Comparison of ENCODE assay signal across 33 mouse cellular contexts in genomic region chr1:78566963-78567362, GRCm38 (mm10). TPM values are rescaled to one million over a fixed set of nuclear protein-coding genes. Genes with fewer than 3 reads are reported as not detected.
DNase-seq lines count a peak whose midpoint lies in the region; ATAC-seq lines count a peak whose summit lies in the region.
"Had no signal": no experiment of that assay in that cellular context is flagged by ENCODE, and none has a peak within 500 bp of the region (broad histone marks: within the 10 kb centered on the region; RNA-seq: fewer than 3 reads in every experiment).

No protein-coding gene starts in this region.

- H3K4me2 ChIP-seq in heart, embryonic 11.5 days: 0 out of 2 replicates have a peak overlapping the region, but pooled peaks have one; percentile 16
- no peak overlapping the region for H3K4me2 ChIP-seq in heart, embryonic 16.5 days (ENCODE audit: low read depth, low read length)
- H3K4me2 ChIP-seq in hindbrain, embryonic 14.5 days (replicated peaks): no peak overlapping the region
- H3K4me2 ChIP-seq in midbrain, embryonic 16.5 days (ENCODE audit: low read length): no peak overlapping the region
- H3K4me2 ChIP-seq: intestine, embryonic 15.5 days; liver, embryonic 11.5 days; lung, embryonic 15.5 days; midbrain, embryonic 11.5 days; neural tube, embryonic 12.5 days had no signal

- H3K4me1 ChIP-seq in heart, embryonic 11.5 days (ENCODE audit: control insufficient read depth, insufficient read depth, low read length): peaks cover 9% of the 10 kb centered on the region
- H3K4me1 ChIP-seq in heart, embryonic 16.5 days (ENCODE audit: control insufficient read depth, insufficient read depth, low read length): peaks cover 19% of the 10 kb centered on the region
- peaks cover 22% of the 10 kb centered on the region for H3K4me1 ChIP-seq in embryonic facial prominence, embryonic 10.5 days
- H3K4me1 ChIP-seq in hindbrain, embryonic 14.5 days (replicated peaks; ENCODE audit: control insufficient read depth, insufficient read depth, low read length): no peaks in the 10 kb centered on the region
- H3K4me1 ChIP-seq in midbrain, embryonic 16.5 days (ENCODE audit: control insufficient read depth, insufficient read depth, low read length): no peaks in the 10 kb centered on the region
- H3K4me1 ChIP-seq: intestine, embryonic 15.5 days; lung, embryonic 15.5 days; neural tube, embryonic 12.5 days had no signal

- 40% methylated on average over 2 of the region's 2 CpGs for WGBS in heart, embryonic 11.5 days (ENCODE audit: insufficient replicate concordance)
- 45% methylated on average over 2 of the region's 2 CpGs for WGBS in heart, embryonic 16.5 days
- 61% methylated on average over 2 of the region's 2 CpGs for WGBS in embryonic facial prominence, embryonic 10.5 days
- 68% methylated on average over 2 of the region's 2 CpGs for WGBS in hindbrain, embryonic 14.5 days
- 53% methylated on average over 2 of the region's 2 CpGs for WGBS in midbrain, embryonic 16.5 days

- 0 out of 2 replicates have a peak overlapping the region, but pooled peaks have one; percentile 51 for H3K27ac ChIP-seq in heart, embryonic 11.5 days (ENCODE audit: low read depth, low read length)
- peak overlapping the region; percentile 91 for H3K27ac ChIP-seq in heart, embryonic 16.5 days (ENCODE audit: low read length)
- peak overlapping the region; percentile 76; the same call in 1 of the 2 replicates for H3K27ac ChIP-seq in embryonic facial prominence, embryonic 10.5 days (replicated peaks)
- H3K27ac ChIP-seq in hindbrain, embryonic 14.5 days: no peak overlapping the region
- H3K27ac ChIP-seq in midbrain, embryonic 16.5 days (ENCODE audit: low read length): no peak overlapping the region
- H3K27ac ChIP-seq: hindbrain, postnatal 0 days; intestine, embryonic 15.5 days; lung, embryonic 15.5 days; neural tube, embryonic 12.5 days had no signal

- H3K36me3 ChIP-seq in heart, embryonic 11.5 days (ENCODE audit: control insufficient read depth, insufficient read depth, low read length): no peaks in the 10 kb centered on the region
- H3K36me3 ChIP-seq in heart, embryonic 16.5 days (ENCODE audit: control insufficient read depth, insufficient read depth): no peaks in the 10 kb centered on the region
- H3K36me3 ChIP-seq in embryonic facial prominence, embryonic 10.5 days (replicated peaks): no peaks in the 10 kb centered on the region
- H3K36me3 ChIP-seq in hindbrain, embryonic 14.5 days (replicated peaks; ENCODE audit: control insufficient read depth, insufficient read depth): no peaks in the 10 kb centered on the region
- H3K36me3 ChIP-seq in midbrain, embryonic 16.5 days (ENCODE audit: control insufficient read depth, insufficient read depth, low read length): no peaks in the 10 kb centered on the region
- H3K36me3 ChIP-seq: intestine, embryonic 15.5 days; limb, embryonic 13.5 days; lung, embryonic 15.5 days; neural tube, embryonic 12.5 days had no signal

- H3K9ac ChIP-seq in heart, embryonic 11.5 days (ENCODE audit: low read depth, low read length): no peak overlapping the region
- H3K9ac ChIP-seq in heart, embryonic 16.5 days (ENCODE audit: low read length): no peak overlapping the region
- H3K9ac ChIP-seq in hindbrain, embryonic 14.5 days: no peak overlapping the region
- H3K9ac ChIP-seq in midbrain, embryonic 16.5 days (ENCODE audit: low read depth, low read length): no peak overlapping the region
- H3K9ac ChIP-seq: intestine, embryonic 15.5 days; limb, embryonic 13.5 days; lung, embryonic 15.5 days; neural tube, embryonic 12.5 days had no signal

- no peak; the same call in 1 of the 2 replicates for ATAC-seq in heart, embryonic 11.5 days (replicated peaks; ENCODE audit: insufficient number of reproducible peaks, low FRiP score, low TSS enrichment)
- ATAC-seq in heart, embryonic 16.5 days (replicated peaks; ENCODE audit: extremely low read depth, insufficient read depth, low FRiP score): 0 out of 2 replicates have a peak, but pooled peaks have one; percentile 40
- ATAC-seq in hindbrain, embryonic 14.5 days (ENCODE audit: low FRiP score): no peak
- no peak for ATAC-seq in midbrain, embryonic 16.5 days
- ATAC-seq: CD4-positive, CD25-positive, alpha-beta regulatory T cell, adult 4 months; hindbrain, postnatal 0 days; intestine, embryonic 15.5 days had no signal

- H3K9me3 ChIP-seq in heart, embryonic 11.5 days (replicated peaks; ENCODE audit: control insufficient read depth, low read length): peaks cover 5% of the 10 kb centered on the region; the same call in 1 of the 2 replicates
- peaks cover 14% of the 10 kb centered on the region for H3K9me3 ChIP-seq in heart, embryonic 16.5 days (replicated peaks; ENCODE audit: control insufficient read depth, low read length)
- peaks cover 12% of the 10 kb centered on the region; the same call in 1 of the 2 replicates for H3K9me3 ChIP-seq in embryonic facial prominence, embryonic 10.5 days
- H3K9me3 ChIP-seq in hindbrain, embryonic 14.5 days (ENCODE audit: control insufficient read depth, low read length): 0 out of 2 replicates have a peak, but pooled peaks cover 9% of the 10 kb centered on the region
- no peaks in the 10 kb centered on the region for H3K9me3 ChIP-seq in midbrain, embryonic 16.5 days (replicated peaks; ENCODE audit: control insufficient read depth, low read length, poor library complexity, severe bottlenecking)
- H3K9me3 ChIP-seq: intestine, embryonic 15.5 days; lung, embryonic 15.5 days had no signal

- no peaks in the 10 kb centered on the region for H3K27me3 ChIP-seq in heart, embryonic 11.5 days (ENCODE audit: control insufficient read depth, insufficient read depth, low read length)
- no peaks in the 10 kb centered on the region for H3K27me3 ChIP-seq in heart, embryonic 16.5 days (ENCODE audit: control insufficient read depth, insufficient read depth, low read length)
- H3K27me3 ChIP-seq in embryonic facial prominence, embryonic 10.5 days (replicated peaks; ENCODE audit: low read depth, poor library complexity, severe bottlenecking): no peaks in the 10 kb centered on the region
- no peaks in the 10 kb centered on the region for H3K27me3 ChIP-seq in hindbrain, embryonic 14.5 days (ENCODE audit: control insufficient read depth, insufficient read depth, low read length)
- H3K27me3 ChIP-seq in midbrain, embryonic 16.5 days (ENCODE audit: control insufficient read depth, insufficient read depth, low read depth, low read length): no peaks in the 10 kb centered on the region
- H3K27me3 ChIP-seq: intestine, embryonic 15.5 days; limb, embryonic 13.5 days; lung, embryonic 15.5 days; neural tube, embryonic 12.5 days had no signal

- DNase-seq in heart, adult 8-10 months (ENCODE audit: low spot score): no peak
- no peak for DNase-seq in heart, adult 9 months (ENCODE audit: low spot score in 2 of 2)
- DNase-seq in embryonic facial prominence, embryonic 10.5 days (ENCODE audit: low spot score): no peak
- no peak for DNase-seq in hindbrain, embryonic 14.5 days (ENCODE audit: low spot score)
- DNase-seq: adrenal gland, postnatal 25 days; gastrocnemius, postnatal 14 days; kidney, adult 2 months; kidney, postnatal 36 days; lung, postnatal 36 days; right cerebral cortex, postnatal 14 days; thymus, postnatal 4 days had no signal

- no peak overlapping the region for H3K4me3 ChIP-seq in heart, embryonic 11.5 days (ENCODE audit: low read depth, low read length)
- H3K4me3 ChIP-seq in heart, embryonic 16.5 days (ENCODE audit: low read length): no peak overlapping the region
- H3K4me3 ChIP-seq in embryonic facial prominence, embryonic 10.5 days: no peak overlapping the region
- no peak overlapping the region for H3K4me3 ChIP-seq in hindbrain, embryonic 14.5 days (replicated peaks; ENCODE audit: low read length)
- H3K4me3 ChIP-seq in midbrain, embryonic 16.5 days (ENCODE audit: low read depth, low read length): no peak overlapping the region
- H3K4me3 ChIP-seq: intestine, embryonic 15.5 days; layer of hippocampus, adult 2 months; limb, embryonic 13.5 days; lung, embryonic 15.5 days; myocyte; neural tube, embryonic 12.5 days had no signal

RNA-seq across cellular contexts. Expression of gene BC035947, which starts 55.0 kb away (rescaled TPM):
- polyA plus RNA-seq in heart, embryonic 11.5 days (2014; fragmentation: Nextera tagmentation; extraction: Ambion mirVana): 0.09 TPM in 1 of 2 replicates, not detected in the other
- total RNA-seq in heart, adult 8-10 months (2022): not detected
- polyA plus RNA-seq in heart, embryonic 16.5 days (2015; fragmentation: Nextera tagmentation; extraction: Ambion mirVana): not detected in 2 replicates
- 0.20 and 0.54 TPM in 2 replicates for polyA plus RNA-seq in embryonic facial prominence, embryonic 10.5 days (2016; fragmentation: Nextera tagmentation; extraction: Ambion mirVana)
- 1.2 and 1.5 TPM in 2 replicates for polyA plus RNA-seq in hindbrain, embryonic 14.5 days (2014; fragmentation: Nextera tagmentation; extraction: Ambion mirVana)
- 1.5 and 1.6 TPM in 2 replicates for polyA plus RNA-seq in midbrain, embryonic 16.5 days (2015; fragmentation: Nextera tagmentation; extraction: Ambion mirVana)
- total RNA-seq: gastrocnemius, postnatal 14 days; granulocyte monocyte progenitor cell, adult 5-6 weeks; megakaryocyte, adult 5-6 weeks had no signal
- polyA plus RNA-seq: liver, embryonic 11.5 days; liver, embryonic 16.5 days; myocyte; thymus, postnatal 0 days had no signal

RNA-seq across cellular contexts. Expression of gene Mogat1, which starts 56.2 kb away (rescaled TPM):
- not detected in 2 replicates for polyA plus RNA-seq in heart, embryonic 11.5 days (2014; fragmentation: Nextera tagmentation; extraction: Ambion mirVana)
- total RNA-seq in heart, adult 8-10 months (2022): not detected
- 0.34 TPM in 1 of 2 replicates, not detected in the other for polyA plus RNA-seq in heart, embryonic 16.5 days (2015; fragmentation: Nextera tagmentation; extraction: Ambion mirVana)
- 0.45 and 0.91 TPM in 2 replicates for polyA plus RNA-seq in embryonic facial prominence, embryonic 10.5 days (2016; fragmentation: Nextera tagmentation; extraction: Ambion mirVana)
- 0.23 and 0.64 TPM in 2 replicates for polyA plus RNA-seq in hindbrain, embryonic 14.5 days (2014; fragmentation: Nextera tagmentation; extraction: Ambion mirVana)
- 0.43 TPM in 1 of 2 replicates, not detected in the other for polyA plus RNA-seq in midbrain, embryonic 16.5 days (2015; fragmentation: Nextera tagmentation; extraction: Ambion mirVana)
- total RNA-seq: granulocyte monocyte progenitor cell, adult 5-6 weeks; hindbrain, postnatal 0 days; layer of hippocampus, adult 2 months; layer of hippocampus, postnatal 14 days; left cerebral cortex, adult 8-10 months; left cerebral cortex, postnatal 36 days; megakaryocyte, adult 5-6 weeks had no signal
- polyA plus RNA-seq: CD4-positive, CD25-positive, alpha-beta regulatory T cell, adult 4 months; cortical plate, adult 2 months; intestine, embryonic 15.5 days; limb, embryonic 13.5 days; liver, embryonic 11.5 days; liver, embryonic 16.5 days; midbrain, embryonic 11.5 days; myocyte; stomach, embryonic 14.5 days had no signal

Comparison
In these comparisons a context has a peak if more than half of its experiments do, and no peak if none do; other contexts are left out.
1. H3K27ac ChIP-seq: peak in heart, embryonic 11.5 days (single experiment), heart, embryonic 16.5 days (single experiment) and embryonic facial prominence, embryonic 10.5 days (single experiment); none in hindbrain, embryonic 14.5 days (single experiment) and midbrain, embryonic 16.5 days (single experiment).